Mouse (Mus musculus) olfactory bulb, adult 2 months (tissue): ENCODE results near the gene Ddx17.

Source experiments
- CTCF ChIP-seq: fragments of 200-500 bp; IDR thresholded peaks from 2 replicates; pipeline ENCODE4 v1.5.1; 2012; ENCODE audit warnings: low read depth, mild to moderate bottlenecking, low read length, moderate library complexity; ENCODE audit not compliant: insufficient read depth
- POLR2A ChIP-seq: fragments of 200-500 bp; IDR thresholded peaks from 2 replicates; pipeline ENCODE4 v1.6.1; 2012; ENCODE audit warnings: mild to moderate bottlenecking, low read depth, low read length, moderate library complexity; ENCODE audit not compliant: insufficient read depth

GRCm38 (mm10) chr15:79576947-79577346, 30.4 kb upstream of the Ddx17 start:
- TF ChIP-seq POLR2A: no peak
- no peak for TF ChIP-seq CTCF
